Mouse (Mus musculus) cerebellum, postnatal 36 days (tissue): ENCODE data around the gene S1pr5.
"Not testable (repeated sequence)": the region's sequence is repeated elsewhere in the genome, so short reads cannot be mapped to it uniquely, and the experiment has no call there.

Experiments
- DNase-seq, 2 experiments: peaks; one replicate each; pipeline ENCODE4 v3.0.0; 2021 to 2022; ENCODE audit warnings: mixed read lengths in 2 of 2

S1pr5 gene

DNA sequence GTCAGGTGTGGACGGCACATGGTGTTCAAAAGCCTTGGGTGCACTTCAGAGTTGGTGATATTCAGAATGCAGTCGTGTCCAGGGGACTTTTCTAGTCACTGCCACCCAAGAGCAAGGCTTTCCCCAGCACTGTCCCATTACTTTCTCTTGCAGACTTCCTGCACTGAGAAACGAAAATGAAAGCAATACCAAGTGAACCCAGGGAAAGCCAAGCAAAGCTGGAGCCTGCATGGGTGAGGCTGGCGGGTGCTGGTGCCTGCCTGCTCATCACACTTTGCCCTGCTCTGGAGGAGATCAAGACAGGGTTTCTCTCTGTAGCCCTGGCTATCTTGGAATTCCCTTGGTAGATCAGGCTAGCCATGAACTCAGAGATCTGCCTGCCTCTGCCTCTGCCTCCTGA is 12.9 kb downstream of the S1pr5 start:
- DNase-seq, result no peak

- DNase-seq, result no peak
Measured at GRCm38 (mm10) chr9:21233805-21234204, 14.4 kb downstream of the S1pr5 start.

- DNase-seq, result no peak
Measured at GRCm38 (mm10) chr9:21233366-21233765, 14.9 kb downstream of the S1pr5 start.

DNA sequence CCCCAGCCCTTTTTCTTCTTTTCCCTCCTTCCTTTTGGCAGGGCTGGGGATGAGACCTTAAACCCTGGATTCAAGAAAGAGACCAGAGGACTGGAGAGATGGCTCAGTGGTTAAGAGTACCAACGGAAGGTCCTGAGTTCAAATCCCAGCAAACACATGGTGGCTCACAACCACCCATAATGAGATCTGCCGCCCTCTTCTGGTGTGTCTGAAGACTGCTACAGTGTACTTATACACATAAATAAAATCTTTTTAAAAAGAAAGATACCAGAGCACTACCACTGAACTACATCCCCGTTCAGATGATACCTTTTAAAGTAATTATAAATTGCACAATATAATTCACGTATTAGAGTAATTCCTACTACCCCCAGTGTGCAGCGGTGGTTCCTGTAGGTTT is 15.4 kb downstream of the S1pr5 start:
- no peak for DNase-seq

GRCm38 (mm10) chr9:21231551-21231950 is 16.7 kb downstream of the S1pr5 start:
- DNase-seq, result no peak

DNA sequence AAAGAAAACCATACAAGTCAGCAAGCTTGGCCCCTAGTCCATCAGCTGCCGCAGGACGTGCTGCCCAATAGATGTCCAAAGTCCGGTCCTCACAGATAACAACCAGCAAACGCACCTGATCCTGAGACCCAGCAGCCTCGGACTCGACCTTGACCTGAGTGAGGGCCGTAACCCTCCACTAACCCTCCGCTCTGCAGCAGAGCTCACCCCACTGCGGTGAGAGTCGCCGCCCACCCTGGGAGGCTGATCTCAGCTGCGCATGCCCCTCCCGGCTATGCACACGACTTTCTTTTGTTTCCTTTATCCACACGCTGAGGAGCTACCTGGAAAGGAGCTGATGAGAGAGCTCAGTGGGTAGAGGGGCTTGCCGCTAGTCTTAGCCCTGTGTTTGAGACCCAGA is 20.9 kb downstream of the S1pr5 start:
- DNase-seq, result no peak

GRCm38 (mm10) chr9:21225415-21225758 is 22.9 kb downstream of the S1pr5 start:
- DNase-seq, result no peak

- peak in 1 of 2 experiments; percentile 34 for DNase-seq
Measured at GRCm38 (mm10) chr9:21224576-21225414, 23.4 kb downstream of the S1pr5 start.

- DNase-seq, result no peak
Measured at GRCm38 (mm10) chr9:21223906-21224305, 24.3 kb downstream of the S1pr5 start.

DNA sequence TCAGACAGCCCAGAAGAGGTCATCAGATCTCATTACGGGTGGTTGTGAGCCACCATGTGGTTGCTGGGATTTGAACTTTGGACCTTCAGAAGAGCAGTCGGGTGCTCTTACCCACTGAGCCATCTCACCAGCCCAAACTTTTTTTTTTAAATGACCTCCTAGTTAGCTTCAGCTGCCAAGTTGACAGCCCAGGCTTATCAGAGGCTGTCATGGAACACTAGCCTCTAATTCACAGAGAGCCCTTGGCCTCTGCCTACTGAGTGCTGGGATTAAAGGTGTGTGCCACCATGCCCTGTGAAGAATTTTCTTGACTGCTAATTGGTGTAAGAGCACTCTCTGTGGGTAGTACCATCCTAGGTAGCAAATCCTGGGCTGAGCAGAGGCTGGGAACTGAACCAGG is 24.8 kb downstream of the S1pr5 start:
- not testable (repeated sequence) for DNase-seq

- no peak for DNase-seq
Measured at GRCm38 (mm10) chr9:21221383-21221929, 26.8 kb downstream of the S1pr5 start.

DNA sequence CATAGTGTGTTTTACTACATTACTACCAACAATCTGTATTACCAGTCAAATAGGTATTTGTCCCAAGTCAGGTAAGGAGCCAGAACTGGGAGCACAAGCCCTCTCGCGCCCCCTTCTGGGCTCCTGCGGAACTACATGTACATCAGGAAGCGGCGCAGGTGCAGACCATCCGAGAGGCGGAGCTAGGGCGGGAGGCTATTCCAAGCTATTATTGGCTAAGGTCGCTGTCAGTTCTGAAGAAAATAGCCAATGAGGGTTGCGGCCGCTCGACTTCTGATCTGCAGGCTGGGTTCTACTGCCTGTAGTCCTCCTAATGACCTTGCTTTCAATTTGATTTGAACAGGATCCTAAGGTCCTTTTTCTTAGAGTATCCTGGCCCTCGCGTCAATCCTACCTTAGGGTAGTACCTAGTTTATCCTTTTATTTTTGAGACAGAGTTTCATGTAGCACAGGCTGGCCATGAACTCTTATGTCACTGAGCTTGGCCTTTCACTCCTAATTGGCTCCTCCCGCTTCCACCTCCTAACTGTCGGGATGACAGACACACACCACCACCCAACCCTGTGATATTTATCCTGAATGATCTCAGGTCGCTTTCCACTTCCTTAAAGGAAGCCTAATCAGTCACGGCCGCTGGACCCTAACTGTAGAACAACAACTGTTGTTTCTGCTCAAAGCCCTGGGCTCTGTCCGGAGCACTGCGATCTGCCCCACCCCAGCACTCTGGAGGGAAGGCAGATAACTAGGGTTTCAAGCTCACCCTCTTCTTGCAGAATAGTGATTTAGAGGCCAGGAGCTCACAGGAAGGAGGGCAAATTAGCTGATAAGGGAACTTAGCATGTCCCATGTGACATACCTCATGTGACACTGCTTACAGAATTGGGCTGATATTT is 27.5 kb downstream of the S1pr5 start:
- DNase-seq, result peak; percentile 98 to 99

DNA sequence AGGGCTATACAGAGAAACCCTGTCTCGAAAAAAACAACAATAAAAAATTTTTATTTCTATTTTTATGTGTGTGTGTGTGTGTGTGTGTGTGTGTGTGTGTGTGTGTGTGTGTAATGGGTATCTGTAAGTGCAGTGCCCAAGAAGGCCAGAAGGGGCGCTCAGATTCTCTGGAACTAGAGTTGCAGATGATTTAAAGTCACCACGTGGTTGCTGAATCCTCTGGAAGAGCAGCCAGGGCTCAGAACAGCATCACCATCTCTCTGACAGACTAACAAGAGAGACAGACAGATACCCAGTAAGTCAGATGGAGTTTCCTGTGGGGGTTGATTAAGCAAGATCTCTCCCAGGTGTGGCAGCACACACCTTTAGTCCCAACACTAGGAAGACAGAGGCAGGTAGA is 28.4 kb downstream of the S1pr5 start:
- no peak for DNase-seq

- peak in 1 of 2 experiments; percentile 35 for DNase-seq
Measured at GRCm38 (mm10) chr9:21216050-21216841, 32.0 kb downstream of the S1pr5 start.

DNA sequence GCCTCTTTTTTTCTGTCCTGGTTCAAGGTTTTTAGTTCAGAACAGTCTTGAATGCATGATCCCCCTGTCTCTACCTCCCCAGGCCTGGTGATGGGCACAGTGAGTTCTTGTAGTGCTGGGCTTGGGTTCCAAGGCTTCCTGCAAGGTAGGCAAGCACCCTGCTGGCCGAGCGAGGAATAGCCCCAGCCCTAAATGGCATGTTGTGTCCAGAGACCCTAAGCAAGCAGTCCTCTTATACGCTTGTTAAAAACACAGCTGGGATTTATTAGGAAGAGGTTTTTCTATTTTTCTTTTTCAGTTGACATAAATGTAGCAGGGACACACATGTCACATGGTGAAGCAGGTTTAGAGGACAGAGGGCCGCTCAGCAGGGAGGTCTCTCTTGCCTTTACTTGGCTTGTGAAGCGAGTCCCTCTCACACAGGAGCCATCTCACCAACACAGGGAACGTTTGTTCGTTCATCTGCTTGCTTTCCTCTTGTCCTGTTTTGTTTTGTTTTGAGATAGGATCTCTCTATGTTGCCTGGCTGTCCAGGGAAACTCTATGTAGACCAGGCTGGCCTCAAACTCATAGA is 34.5 kb downstream of the S1pr5 start:
- peak; percentile 45 to 53 for DNase-seq

- DNase-seq, result no peak
Measured at GRCm38 (mm10) chr9:21211624-21212023, 36.6 kb downstream of the S1pr5 start.

- no peak for DNase-seq
Measured at GRCm38 (mm10) chr9:21210821-21211220, 37.4 kb downstream of the S1pr5 start.

- no peak for DNase-seq
Measured at GRCm38 (mm10) chr9:21208626-21209025, 39.6 kb downstream of the S1pr5 start.

DNA sequence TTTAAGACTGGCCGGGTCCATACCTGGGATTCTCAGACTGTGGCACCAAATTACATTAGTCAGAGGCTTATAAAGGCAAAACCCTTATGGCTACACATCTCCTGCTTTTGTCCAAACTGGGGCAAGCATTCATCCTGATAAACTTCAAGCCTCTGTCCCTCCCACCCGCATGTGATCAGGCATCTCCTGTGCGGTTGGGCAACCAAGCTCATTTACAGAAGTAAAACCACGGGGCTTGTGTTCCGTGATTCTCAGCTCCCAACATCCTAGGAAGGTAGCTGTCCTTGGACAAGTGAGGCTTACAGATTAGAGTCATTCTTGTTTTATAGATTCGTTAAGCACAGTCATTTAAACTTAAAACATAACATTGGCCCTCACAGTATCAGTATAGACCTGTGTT is 41.4 kb downstream of the S1pr5 start:
- no peak for DNase-seq

- DNase-seq, result no peak
Measured at GRCm38 (mm10) chr9:21204528-21205272, 43.5 kb downstream of the S1pr5 start.

GRCm38 (mm10) chr9:21204156-21204527 is 44.1 kb downstream of the S1pr5 start:
- DNase-seq, result no peak

- DNase-seq, result no peak
Measured at GRCm38 (mm10) chr9:21198960-21199359, 49.3 kb downstream of the S1pr5 start.
